Mouse (Mus musculus) A20 (cell line): ENCODE measurements at regions not wholly inside any gene's neighbourhood (a gene's known extent, or its start where the extent isn't known, plus 50 kb on each side); places are given as distances from the start of the nearest gene placed in this dataset.
"Not testable (repeated sequence)": the region's sequence is repeated elsewhere in the genome, so short reads cannot be mapped to it uniquely, and the experiment has no call there.

Experiments
- DNase-seq: peaks from one replicate; pipeline ENCODE4 v3.0.0-alpha.2; 2011; ENCODE audit warnings: low read depth, low spot score

- no peak for DNase-seq
These were observed 99.3 kb upstream of the Bmp2k start for GRCm38 (mm10) chr5:96898120-96898672.

DNA sequence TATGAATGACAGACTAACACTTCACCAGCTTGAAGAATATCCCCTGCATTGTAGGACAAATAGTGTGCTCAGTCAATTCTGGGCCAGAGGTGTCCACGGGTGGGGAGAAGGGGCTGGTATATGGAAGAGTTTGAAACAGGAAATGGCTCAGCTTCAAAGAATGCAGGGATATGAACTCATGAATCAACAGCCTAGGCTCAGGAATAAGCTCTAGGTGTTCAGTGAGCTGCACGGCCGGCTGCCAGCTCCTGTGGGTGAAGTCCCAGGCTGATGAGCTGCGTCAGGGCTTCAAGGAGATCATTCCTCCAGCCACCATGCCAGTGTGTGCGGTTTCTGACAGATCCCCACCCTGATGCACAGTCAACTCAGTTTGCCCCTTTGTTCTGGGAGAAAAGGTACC lies 98.8 kb upstream of the Bmp2k start:
- no peak for DNase-seq

- no peak for DNase-seq
These were observed 91.8 kb upstream of the Bmp2k start for GRCm38 (mm10) chr5:96905572-96906271.

- DNase-seq = not testable (repeated sequence)
These were observed 89.1 kb upstream of the Bmp2k start for GRCm38 (mm10) chr5:96908371-96908770.

GRCm38 (mm10) chr5:96909218-96909617 lies 88.3 kb upstream of the Bmp2k start:
- no peak for DNase-seq

GRCm38 (mm10) chr5:96911550-96912253 lies 85.8 kb upstream of the Bmp2k start:
- peak; percentile 69 for DNase-seq

DNA sequence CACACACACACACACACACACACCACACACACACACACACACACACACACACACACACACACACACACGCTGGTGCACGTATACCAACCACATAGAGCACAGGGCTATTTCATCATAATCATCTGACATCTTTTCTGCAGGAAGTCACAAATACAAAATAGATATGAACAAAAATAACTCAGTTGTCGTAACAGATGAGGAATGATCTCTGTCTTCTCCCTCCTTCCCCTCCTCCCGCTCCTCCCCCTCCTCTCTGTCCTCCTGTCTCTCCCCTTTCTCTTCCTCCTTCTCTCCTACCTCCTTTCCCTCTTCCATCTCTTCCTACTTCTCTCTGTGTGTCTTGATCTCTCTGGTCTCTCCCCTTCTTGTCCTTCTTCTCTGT lies 85.2 kb upstream of the Bmp2k start:
- DNase-seq = no peak

- peak; percentile 76 for DNase-seq
These were observed 84.7 kb upstream of the Bmp2k start for GRCm38 (mm10) chr5:96912781-96913180.

DNA sequence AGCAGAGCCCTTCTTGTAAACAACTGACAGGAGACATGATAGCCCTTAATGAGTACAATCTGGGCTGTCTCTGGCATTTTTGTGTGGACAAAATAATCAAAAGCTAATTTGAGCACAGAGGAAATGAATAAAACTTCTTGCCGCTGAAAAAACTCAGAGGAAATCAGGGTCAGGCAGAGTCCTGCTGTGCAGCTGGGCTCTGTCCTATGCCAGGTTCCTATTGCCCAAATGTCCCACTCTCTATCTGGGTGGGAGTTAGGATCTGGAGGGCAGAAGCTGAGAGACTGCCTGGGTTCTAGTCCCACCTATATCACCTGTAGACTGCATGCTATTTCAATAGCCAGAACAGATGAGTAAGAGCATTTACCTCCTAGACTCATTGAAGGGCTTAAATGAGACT lies 83.8 kb upstream of the Bmp2k start:
- no peak for DNase-seq

DNA sequence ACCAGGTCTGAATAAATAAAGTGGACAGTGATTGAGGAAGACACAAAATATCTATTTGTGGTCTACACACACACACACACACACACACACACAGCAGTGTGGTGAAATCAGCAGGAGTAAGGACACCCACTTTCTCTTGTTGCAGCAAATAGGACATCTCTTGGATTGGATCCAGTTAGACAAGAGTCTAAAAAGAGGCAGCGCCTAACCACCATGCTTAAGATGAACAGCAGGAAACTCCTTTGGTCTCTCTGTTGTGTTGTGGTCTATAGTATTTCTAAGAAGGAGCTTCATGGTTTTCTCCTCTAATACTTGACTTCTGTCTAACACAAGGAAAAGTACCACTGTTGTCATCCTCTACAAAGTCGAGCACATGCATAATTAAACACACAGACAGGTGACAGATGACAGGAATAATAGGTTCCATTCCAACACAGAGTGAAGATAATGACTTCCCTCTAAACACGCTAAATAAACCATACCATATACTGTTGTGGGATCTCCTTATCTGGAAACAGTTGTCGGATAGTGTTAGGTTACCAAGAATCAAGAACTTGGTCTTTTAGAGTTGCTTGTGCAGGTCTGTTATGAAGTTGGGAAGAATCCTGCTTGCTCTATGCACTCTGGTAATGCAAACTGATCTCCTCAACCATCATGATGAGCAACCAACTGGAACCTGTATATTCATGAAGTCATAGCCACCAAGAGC lies 82.6 kb upstream of the Bmp2k start:
- DNase-seq = no peak

DNA sequence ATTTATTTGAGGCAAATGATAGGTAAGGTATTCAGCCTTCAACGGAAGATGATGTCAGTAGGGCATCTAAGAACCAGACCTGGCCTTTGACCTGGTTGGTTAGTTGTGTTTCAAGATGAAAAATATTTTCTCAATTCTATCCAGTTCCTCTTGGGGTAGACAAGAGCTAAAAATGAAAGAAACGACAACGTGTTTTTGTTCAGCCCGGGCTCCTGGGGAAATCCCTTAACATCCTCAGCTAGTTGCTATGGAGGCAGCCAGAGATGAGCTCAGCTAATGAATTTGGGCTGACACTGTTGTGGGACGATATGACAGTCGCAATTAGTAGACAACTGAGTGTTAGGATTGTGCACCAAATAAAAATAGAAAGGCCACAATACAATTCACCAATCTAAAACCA lies 80.6 kb upstream of the Bmp2k start:
- peak; percentile 87 for DNase-seq

DNA sequence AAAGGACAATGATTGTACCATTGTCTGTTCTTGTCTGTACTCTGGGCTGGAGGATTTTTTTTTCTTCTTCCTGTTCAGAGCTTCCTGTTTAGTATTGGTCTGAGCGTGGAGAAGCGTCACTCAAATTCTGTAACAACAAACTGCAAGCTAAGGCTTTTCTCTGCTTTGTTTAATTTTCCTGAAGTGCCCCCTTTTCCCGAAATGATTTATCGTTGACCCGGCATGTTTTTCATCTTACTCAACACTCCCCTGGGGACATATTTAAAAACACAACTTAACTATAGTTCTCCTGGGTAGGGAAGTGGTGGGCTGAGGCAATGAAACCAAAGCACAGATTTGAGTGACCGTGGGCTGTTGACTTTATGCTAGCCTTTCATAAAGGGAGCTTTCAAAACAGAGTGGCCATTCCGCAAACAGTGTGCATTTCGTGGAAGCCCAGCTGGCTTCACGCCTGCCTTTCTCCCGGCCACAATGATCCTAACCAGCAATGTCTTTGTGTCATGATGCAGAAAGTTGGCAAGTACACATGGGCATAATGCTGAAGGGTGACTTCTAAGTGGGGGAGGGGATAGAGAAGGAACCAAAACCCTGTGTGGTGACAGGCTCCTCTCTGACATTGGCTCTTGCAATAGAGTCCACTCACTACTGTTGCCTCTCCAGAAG lies 79.8 kb upstream of the Bmp2k start:
- peak; percentile 91 for DNase-seq

- peak; percentile 54 for DNase-seq
These were observed 78.3 kb upstream of the Bmp2k start for GRCm38 (mm10) chr5:96919149-96919548.

DNA sequence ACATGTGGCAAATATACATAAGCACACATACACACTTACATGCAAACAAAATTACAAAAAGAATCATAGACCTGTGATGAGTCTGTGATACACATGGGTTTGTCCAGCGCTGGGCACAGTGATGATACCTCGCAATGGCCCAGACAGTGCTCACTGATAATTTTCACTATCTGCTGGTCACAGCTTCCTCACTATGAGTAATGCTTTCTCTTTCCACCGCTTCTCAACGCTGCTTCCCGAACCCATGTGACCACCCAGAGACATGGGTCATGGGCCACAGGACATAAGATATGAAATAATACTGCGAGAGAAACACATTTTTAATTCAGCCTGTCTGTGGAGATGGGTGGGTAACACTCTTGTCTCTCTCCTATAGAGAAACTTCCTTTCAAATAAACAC lies 76.5 kb upstream of the Bmp2k start:
- peak; percentile 62 for DNase-seq

GRCm38 (mm10) chr5:96921511-96921910 lies 76.0 kb upstream of the Bmp2k start:
- DNase-seq = no peak

DNA sequence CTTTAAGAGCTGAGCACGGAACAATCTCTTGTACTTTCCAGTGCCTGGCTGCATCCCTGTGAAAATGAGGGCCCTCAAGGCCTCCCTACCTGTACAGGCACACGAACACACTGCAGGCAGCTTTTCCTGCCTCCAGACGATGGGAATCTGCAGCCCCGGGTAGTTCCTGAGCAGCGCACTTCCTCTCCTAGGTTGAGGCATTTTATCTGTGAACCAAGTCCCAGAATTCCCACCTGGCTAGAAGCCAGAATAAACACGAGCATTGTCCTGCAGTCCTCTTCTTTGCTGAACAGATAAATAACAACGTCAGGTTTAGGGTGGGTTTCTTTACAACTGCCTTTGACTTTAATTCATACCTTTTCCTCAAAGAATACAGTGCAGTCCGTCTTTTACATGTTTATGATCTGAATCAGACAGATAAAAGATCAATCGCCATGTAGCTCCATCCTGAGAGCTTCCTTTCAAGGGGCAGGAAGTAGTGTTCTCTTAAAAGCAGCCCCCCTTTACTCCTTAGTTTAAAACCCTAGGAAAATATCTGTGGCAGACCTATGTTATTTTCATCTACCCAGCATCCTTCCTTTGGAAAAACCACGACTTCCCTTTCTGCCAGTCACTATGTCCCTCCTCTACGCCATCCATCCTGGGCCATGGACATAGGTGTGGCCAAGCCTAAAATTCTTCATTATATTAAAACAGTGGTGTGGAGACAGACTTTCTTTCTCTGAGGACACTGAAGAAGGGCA lies 75.3 kb upstream of the Bmp2k start:
- DNase-seq = no peak

DNA sequence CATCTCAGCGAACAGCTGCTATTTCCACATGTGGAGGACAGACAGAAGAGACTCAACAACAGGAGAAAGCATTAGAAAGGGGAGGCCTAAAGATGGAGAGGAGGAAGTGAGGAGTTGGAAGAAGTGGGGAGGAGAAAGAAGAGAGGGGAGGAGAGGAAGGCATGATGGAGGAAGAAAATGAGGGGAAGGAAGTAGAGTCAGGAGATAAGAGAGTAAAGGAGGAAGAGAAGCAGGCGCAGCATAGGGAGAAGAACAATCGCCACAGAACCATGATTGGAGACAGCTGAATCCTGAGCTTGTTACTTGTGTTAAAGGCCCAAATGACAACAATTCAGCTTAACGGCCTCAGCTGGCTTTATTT lies 74.8 kb upstream of the Bmp2k start:
- no peak for DNase-seq

GRCm38 (mm10) chr5:96923526-96923925 lies 74.0 kb upstream of the Bmp2k start:
- DNase-seq = no peak

GRCm38 (mm10) chr5:96924736-96925429 lies 72.6 kb upstream of the Bmp2k start:
- DNase-seq = no peak

GRCm38 (mm10) chr5:96925943-96926342 lies 71.5 kb upstream of the Bmp2k start:
- no peak for DNase-seq

- DNase-seq = peak; percentile 23
These were observed 66.4 kb upstream of the Bmp2k start for GRCm38 (mm10) chr5:96931091-96931490.
